Mouse (Mus musculus): ENCODE results near the gene Rnf187. TPM values are rescaled to one million over a fixed set of nuclear protein-coding genes. Genes with fewer than 3 reads are reported as not detected.

Rnf187 gene
- 67.3 and 77.9 TPM in 2 replicates for polyA plus RNA-seq (2012; rRNA removed)

GRCm38 (mm10) chr11:58938322-58939087, at the start of gene Rnf187:
Gene Rnf187 (minus strand): TSS chr11:58938916.

GRCm38 (mm10) chr11:58978027-58978705, 39.5 kb upstream of the Rnf187 start, which contains the start of gene Trim11:
Gene Trim11 (plus strand): TSS chr11:58978093.

GRCm38 (mm10) chr11:58954420-58955142, 15.9 kb upstream of the Rnf187 start, which contains the start of the genes Hist3h2a and Trim17:
Gene Hist3h2a (plus strand): TSS chr11:58954685.
Gene Trim17 (plus strand): TSS chr11:58954685.

GRCm38 (mm10) chr11:58948542-58949479, 10.1 kb upstream of the Rnf187 start, which contains the start of gene Hist3h2ba:
Gene Hist3h2ba (plus strand): TSS chr11:58948920.

GRCm38 (mm10) chr11:58917745-58918366, 20.9 kb downstream of the Rnf187 start, which contains the start of gene Btnl10:
Gene Btnl10 (plus strand): TSS chr11:58917908.

GRCm38 (mm10) chr11:58903511-58904409, 35.0 kb downstream of the Rnf187 start, which contains the start of gene Zfp39:
Gene Zfp39 (minus strand): TSS chr11:58904225.

Other genes with a start within 250 kb of the Rnf187 start
- gene Olfr319, start 239.8 kb downstream of the Rnf187 start, polyA plus RNA-seq (2012; rRNA removed), result not detected in 2 replicates
- not detected in 2 replicates for gene Olfr318, start 214.9 kb downstream of the Rnf187 start, polyA plus RNA-seq (2012; rRNA removed)
- gene Olfr317, start 199.7 kb downstream of the Rnf187 start, polyA plus RNA-seq (2012; rRNA removed), result not detected in 2 replicates
- gene Olfr316, start 186.2 kb downstream of the Rnf187 start, polyA plus RNA-seq (2012; rRNA removed), result not detected in 2 replicates
- gene Olfr315, start 165.7 kb downstream of the Rnf187 start, polyA plus RNA-seq (2012; rRNA removed), result not detected in 2 replicates
- gene Olfr314, start 156.0 kb downstream of the Rnf187 start, polyA plus RNA-seq (2012; rRNA removed), result not detected in 2 replicates
- 0.07 TPM in 1 of 2 replicates, not detected in the other for gene Fam183b, start 137.0 kb downstream of the Rnf187 start, polyA plus RNA-seq (2012; rRNA removed)
- gene Olfr313, start 123.9 kb downstream of the Rnf187 start, polyA plus RNA-seq (2012; rRNA removed), result not detected in 2 replicates
- not detected in 2 replicates for gene Olfr312, start 109.7 kb downstream of the Rnf187 start, polyA plus RNA-seq (2012; rRNA removed)
- gene Olfr311, start 99.7 kb downstream of the Rnf187 start, polyA plus RNA-seq (2012; rRNA removed), result not detected in 2 replicates
- 2.5 and 2.6 TPM in 2 replicates for gene Gm12258, start 91.8 kb downstream of the Rnf187 start, polyA plus RNA-seq (2012; rRNA removed)
- gene 2810021J22Rik, start 71.7 kb downstream of the Rnf187 start, polyA plus RNA-seq (2012; rRNA removed), result 1.6 and 1.8 TPM in 2 replicates
- gene Zfp39, start 34.7 kb downstream of the Rnf187 start, polyA plus RNA-seq (2012; rRNA removed), result 4.9 and 5.1 TPM in 2 replicates
- gene Btnl10, start 21.0 kb downstream of the Rnf187 start, polyA plus RNA-seq (2012; rRNA removed), result 17.3 and 19.1 TPM in 2 replicates
- 13.3 and 15.4 TPM in 2 replicates for gene Hist3h2ba, start 10.0 kb upstream of the Rnf187 start, polyA plus RNA-seq (2012; rRNA removed)
- gene Hist3h2a, start 15.8 kb upstream of the Rnf187 start, polyA plus RNA-seq (2012; rRNA removed), result 9.3 and 10.1 TPM in 2 replicates
- 0.05 and 0.09 TPM in 2 replicates for gene Trim17, start 15.8 kb upstream of the Rnf187 start, polyA plus RNA-seq (2012; rRNA removed)
- 7.3 and 8.5 TPM in 2 replicates for gene Trim11, start 39.2 kb upstream of the Rnf187 start, polyA plus RNA-seq (2012; rRNA removed)
- 0.10 and 0.32 TPM in 2 replicates for gene Obscn, start 197.5 kb upstream of the Rnf187 start, polyA plus RNA-seq (2012; rRNA removed)
- 7.9 and 8.4 TPM in 2 replicates for gene Iba57, start 224.8 kb upstream of the Rnf187 start, polyA plus RNA-seq (2012; rRNA removed)
- 0.03 TPM in 2 replicates for gene Gjc2, start 244.3 kb upstream of the Rnf187 start, polyA plus RNA-seq (2012; rRNA removed)